Mouse (Mus musculus) limb, embryonic 10.5 days (tissue): Measurements from ENCODE around the gene Cped1. TPM values are rescaled to one million over a fixed set of nuclear protein-coding genes. Genes with fewer than 3 reads are reported as not detected.

Source experiments
- DNase-seq: peaks from one replicate; pipeline ENCODE4 v3.0.0-alpha.2; 2017; ENCODE audit warnings: low spot score
- H3K27ac ChIP-seq: fragments of 300-500 bp; sonication (generic); 2 replicates; pipeline ENCODE4 v1.5.1; 2016; ENCODE audit warnings: mild to moderate bottlenecking
- H3K27me3 ChIP-seq: fragments of 300-500 bp; sonication (generic); 2 replicates; pipeline ENCODE4 v1.6.1; 2016; ENCODE audit warnings: low read depth, mild to moderate bottlenecking; ENCODE audit not compliant: poor library complexity, severe bottlenecking
- H3K36me3 ChIP-seq: fragments of 300-500 bp; sonication (generic); 2 replicates; pipeline ENCODE4 v1.6.1; 2016; ENCODE audit warnings: mild to moderate bottlenecking, moderate library complexity
- H3K4me1 ChIP-seq: fragments of 300-500 bp; sonication (generic); 2 replicates; pipeline ENCODE4 v1.6.1; 2016
- H3K4me3 ChIP-seq: fragments of 300-500 bp; sonication (generic); 2 replicates; pipeline ENCODE4 v1.5.1; 2016; ENCODE audit warnings: mild to moderate bottlenecking, moderate library complexity
- H3K9me3 ChIP-seq: fragments of 300-500 bp; sonication (generic); replicated peaks from 2 replicates; pipeline ENCODE4 v1.6.1; 2016; ENCODE audit warnings: mild to moderate bottlenecking
- WGBS: fragments of 180-500 bp; shearing (Covaris S2); methylation state at CpG from one replicate; pipeline ENCODE4 v1.1.7; 2016; 5-methylcytosine and 5-hydroxymethylcytosine counted together
- polyA plus RNA-seq: library from polyadenylated mRNA; unstranded; fragments of >200 nt; fragmentation: Nextera tagmentation; extraction: Ambion mirVana; gene quantifications from 2 replicates; pipeline ENCODE4 v1.2.1, GENCODE M21; 2016

Cped1 gene
- 58.8 and 63.8 TPM in 2 replicates for polyA plus RNA-seq

DNA sequence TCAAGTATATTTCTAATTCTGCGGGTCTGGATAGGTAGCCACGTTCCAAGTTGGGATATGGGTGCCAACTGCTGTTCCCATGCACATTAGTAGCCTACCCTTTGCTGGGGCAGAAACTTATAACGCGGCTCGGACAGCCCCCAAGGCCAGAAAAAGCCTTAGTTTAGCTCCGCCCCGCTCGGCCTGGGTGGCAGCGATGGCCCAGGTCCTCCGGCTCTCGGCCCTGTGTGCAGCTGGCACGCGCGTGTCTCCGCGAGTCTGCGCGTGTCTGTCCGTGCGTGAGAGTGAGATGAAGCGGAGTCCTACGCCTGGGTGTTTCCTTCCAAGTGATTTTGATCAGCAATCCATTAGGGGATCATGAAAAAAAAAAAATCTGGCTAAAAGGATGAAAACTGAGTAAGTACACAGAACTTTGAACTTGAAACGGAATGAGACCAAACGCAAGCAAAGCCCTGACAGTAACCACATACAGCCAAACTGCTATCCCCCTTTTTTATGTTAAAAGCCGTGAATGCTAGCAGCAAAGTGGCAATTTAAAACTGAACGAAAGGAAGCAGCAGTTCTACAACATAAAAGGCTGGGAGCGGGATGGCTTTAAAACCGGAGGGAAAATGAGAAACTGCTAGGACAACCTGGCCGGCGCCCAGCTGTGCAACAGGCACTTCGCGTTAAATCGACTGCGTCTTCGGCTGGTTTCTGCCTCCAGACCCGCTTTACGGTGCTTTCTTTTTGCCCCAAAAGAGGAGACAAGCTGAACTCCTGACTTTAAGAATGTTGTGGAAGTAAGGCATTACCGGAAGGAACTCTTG is at the start of gene Cped1:
Gene Cped1, plus strand, starts transcription at position 185 of the 809 bp plus-strand sequence.
- Histone ChIP-seq H3K36me3 (peaks cover 5% of the 10 kb centered on the region; the same call in 1 of the 2 replicates), H3K27ac (peak within 1 kb of the TSS; percentile 92), H3K27me3 (no peaks in the 10 kb centered on the region), H3K9me3 (no peaks in the 10 kb centered on the region), H3K4me1 (peaks cover 11% of the 10 kb centered on the region), H3K4me3 (peak within 1 kb of the TSS; percentile 71)
- under 1% methylated on average over 38 of the region's 38 CpGs for WGBS
- peak; percentile 78 for DNase-seq

DNA sequence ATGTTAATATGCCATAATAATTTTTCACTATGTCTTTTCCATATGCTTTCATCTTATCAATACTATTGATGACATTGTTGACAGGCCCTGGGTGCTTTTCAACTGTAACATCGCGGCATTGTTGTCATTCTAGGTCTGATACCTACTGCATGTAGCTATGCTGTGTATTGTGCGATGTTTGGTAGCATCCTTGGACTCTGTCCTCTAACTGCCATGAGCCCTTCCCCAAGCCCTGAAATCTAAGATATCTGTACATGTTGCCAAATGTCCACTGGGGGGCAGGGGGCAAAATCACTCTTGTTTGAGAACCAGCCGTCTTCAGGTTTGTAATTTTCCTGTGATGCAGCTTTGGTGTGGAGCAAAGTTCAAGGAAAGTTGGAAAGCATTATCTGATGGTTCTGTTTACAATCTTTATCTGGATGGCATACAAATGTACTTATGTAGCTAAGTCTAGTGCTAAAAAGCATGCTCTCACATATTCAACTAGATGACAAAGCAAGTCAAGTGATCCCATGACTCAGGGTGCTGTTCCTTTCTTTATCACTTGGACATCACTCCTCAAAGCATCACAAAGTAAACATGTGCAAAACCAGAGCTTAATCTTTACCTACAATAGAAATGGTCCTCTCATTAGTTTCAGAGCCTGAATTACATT is 47.6 kb upstream of the Cped1 start:
- no peak overlapping the region for H3K27ac ChIP-seq
- no peak overlapping the region for H3K4me3 ChIP-seq
- DNase-seq: no peak
- H3K9me3 ChIP-seq: no peaks in the 10 kb centered on the region
- no peaks in the 10 kb centered on the region for H3K4me1 ChIP-seq
- 85% methylated on average over 4 of the region's 4 CpGs for WGBS
- no peaks in the 10 kb centered on the region for H3K27me3 ChIP-seq
- no peaks in the 10 kb centered on the region for H3K36me3 ChIP-seq

DNA sequence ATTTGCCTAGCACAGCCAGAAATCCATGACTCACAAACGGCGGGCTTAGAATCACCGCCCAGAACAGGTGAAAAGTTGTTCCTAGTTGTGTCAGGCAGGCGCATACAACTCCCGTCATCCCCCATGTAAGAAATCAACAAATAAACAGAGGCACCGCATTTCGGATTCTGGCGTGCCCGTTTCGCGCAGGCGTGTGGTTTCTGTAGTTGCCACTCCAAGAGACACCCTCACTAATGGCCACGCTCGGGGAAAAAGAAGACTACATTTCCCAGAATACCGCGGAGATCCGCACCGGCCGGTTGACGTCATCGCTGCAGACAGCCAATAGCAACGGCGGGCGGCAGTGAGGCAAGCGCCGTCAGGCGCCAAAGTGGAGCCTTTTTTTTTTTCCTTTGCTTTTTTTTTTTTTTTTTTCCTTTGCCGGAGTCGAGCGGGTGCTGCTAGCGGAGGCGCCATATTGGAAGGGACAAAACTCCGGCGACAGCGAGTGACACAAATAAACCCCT is 36.4 kb upstream of the Cped1 start, which contains the start of gene Ing3:
Gene Ing3, plus strand, starts transcription at position 346 of the 506 bp plus-strand sequence.
- Histone ChIP-seq H3K27me3 (no peaks in the 10 kb centered on the region), H3K9me3 (no peaks in the 10 kb centered on the region), H3K4me3 (peak within 1 kb of the TSS; percentile 69), H3K36me3 (peaks cover 21% of the 10 kb centered on the region), H3K4me1 (peaks cover 11% of the 10 kb centered on the region), H3K27ac (peak within 1 kb of the TSS; percentile 98)
- under 1% methylated on average over 35 of the region's 35 CpGs for WGBS
- peak; percentile 96 for DNase-seq

DNA sequence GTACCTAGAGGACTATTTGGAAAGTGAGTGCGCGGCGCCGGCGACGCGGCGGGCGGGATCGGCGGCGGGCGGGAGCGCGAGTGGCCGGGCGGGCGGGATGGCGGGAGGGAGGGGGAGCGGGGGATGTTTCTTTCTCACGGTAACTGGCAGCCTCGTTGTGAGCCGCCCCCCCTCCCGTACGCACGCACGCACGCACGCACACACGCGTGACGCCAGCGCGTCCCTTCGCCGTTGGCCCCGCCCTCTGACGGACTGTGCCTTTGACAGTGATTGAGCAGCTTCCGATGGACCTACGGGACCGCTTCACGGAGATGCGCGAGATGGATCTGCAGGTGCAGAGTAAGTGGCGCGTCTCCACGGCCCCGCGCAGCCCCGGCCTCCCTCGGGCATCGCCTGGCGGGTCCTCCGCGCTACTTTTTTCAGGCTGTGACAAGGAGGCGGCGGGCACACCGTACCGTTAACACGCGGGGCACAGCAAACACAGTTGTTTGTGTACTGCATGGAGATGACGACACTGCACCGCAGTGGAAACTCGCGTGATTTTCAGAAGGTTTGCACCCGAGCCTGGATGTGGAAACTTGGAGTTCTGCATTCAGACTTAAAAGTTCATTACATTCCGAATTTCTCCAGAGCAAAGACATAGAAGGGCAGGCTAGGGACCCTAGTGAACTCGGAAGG is 35.8 kb upstream of the Cped1 start:
- Histone ChIP-seq H3K36me3 (peaks cover 28% of the 10 kb centered on the region), H3K27ac (peak overlapping the region; percentile 98), H3K4me3 (peak overlapping the region; percentile 69), H3K27me3 (no peaks in the 10 kb centered on the region), H3K4me1 (peaks cover 11% of the 10 kb centered on the region), H3K9me3 (no peaks in the 10 kb centered on the region)
- WGBS: 2% methylated on average over 60 of the region's 68 CpGs
- peak; percentile 97 for DNase-seq

DNA sequence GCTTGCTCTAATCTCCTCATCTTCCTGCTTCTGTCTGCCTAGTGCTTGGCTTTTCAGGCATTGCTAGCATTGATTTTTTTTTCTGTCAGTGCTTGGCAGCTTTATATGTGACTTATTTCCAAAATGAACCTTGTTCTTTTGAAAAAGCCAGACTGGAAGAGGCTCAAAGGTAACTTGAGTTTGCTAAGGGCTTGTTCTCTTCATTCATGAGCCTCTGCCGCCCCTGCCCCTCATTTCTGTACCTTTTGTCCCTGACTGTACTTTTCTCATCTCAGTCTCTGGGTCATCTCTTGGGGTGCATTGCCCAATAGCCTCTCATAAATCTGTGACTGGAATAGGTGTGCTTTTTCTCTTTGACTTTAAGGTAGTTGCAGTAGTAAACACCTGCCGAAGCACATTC is 35.0 kb upstream of the Cped1 start:
- Histone ChIP-seq H3K36me3 (peaks cover 35% of the 10 kb centered on the region), H3K27me3 (no peaks in the 10 kb centered on the region), H3K9me3 (no peaks in the 10 kb centered on the region), H3K4me1 (peaks cover 11% of the 10 kb centered on the region), H3K27ac (no peak overlapping the region), H3K4me3 (peak overlapping the region; percentile 69)
- DNase-seq: no peak
- WGBS: 88% methylated on average over 2 of the region's 2 CpGs

DNA sequence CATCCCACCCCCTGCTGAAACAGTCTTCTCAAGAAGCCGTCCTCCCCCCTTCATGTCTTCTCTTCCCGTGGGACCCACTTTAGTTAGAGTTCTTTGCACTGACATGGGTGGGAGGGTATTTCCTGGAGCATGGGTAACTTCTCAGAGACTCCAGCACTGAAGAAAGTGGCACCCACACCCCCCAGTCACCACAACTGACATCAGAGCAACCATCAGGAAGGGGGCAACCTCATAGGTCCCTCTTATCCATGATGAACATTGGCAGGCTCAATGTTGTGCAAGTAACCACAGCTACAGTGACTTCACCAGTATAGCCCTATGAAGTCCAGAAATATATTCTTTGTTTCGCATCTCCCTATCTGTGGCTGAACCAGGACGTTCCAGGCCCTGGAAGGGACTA is 30.2 kb upstream of the Cped1 start:
- WGBS: 88% methylated on average over 4 of the region's 4 CpGs
- peaks cover 73% of the 10 kb centered on the region for H3K36me3 ChIP-seq
- no peaks in the 10 kb centered on the region for H3K27me3 ChIP-seq
- no peaks in the 10 kb centered on the region for H3K9me3 ChIP-seq
- no peak overlapping the region for H3K4me3 ChIP-seq
- peaks cover 5% of the 10 kb centered on the region for H3K4me1 ChIP-seq
- DNase-seq: no peak
- H3K27ac ChIP-seq: no peak overlapping the region

DNA sequence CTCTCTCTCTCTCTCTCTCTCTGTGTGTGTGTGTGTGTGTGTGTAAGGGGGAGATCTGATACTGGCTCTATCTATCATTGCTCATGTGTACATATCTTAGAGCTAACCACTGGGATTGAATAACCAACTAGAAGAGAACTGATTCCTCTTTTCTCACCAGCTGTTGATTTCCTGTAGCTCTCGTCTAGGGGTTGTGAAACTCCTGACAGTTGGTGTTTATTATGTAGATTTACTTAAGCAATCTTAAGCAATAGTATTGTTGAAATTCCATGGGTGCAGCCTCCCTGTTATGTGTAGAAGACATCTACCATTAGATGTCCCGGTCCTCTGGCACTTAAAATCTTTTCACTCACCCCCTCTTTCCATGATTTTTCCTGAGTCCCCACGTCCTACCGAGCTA is 26.8 kb upstream of the Cped1 start:
- Histone ChIP-seq H3K27me3 (no peaks in the 10 kb centered on the region), H3K27ac (no peak overlapping the region), H3K9me3 (no peaks in the 10 kb centered on the region), H3K36me3 (peaks cover 61% of the 10 kb centered on the region), H3K4me3 (no peak overlapping the region), H3K4me1 (no peaks in the 10 kb centered on the region)
- WGBS: 93% methylated on average over 4 of the region's 4 CpGs
- no peak for DNase-seq

DNA sequence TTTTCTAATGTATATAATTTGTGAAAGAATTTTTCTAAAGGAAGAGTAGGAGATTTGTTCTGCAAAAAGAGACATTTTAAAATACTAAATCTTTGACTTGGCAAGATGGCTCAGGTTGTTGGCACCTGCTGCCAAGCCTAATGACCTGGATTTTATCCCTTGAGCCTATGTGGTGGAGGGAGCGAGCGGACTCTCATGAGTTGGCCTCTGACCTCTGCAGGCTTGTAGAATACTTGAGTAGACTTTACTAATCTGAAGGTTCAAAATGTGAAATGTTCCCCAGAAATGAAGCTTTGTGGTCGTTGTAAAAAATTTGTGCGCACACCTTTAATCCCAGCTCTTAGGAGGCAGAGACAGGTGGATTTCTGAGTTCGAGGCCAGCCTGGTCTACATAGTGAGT is 25.8 kb upstream of the Cped1 start:
- Histone ChIP-seq H3K4me1 (no peaks in the 10 kb centered on the region), H3K9me3 (no peaks in the 10 kb centered on the region), H3K27me3 (no peaks in the 10 kb centered on the region), H3K36me3 (peaks cover 54% of the 10 kb centered on the region), H3K4me3 (no peak overlapping the region), H3K27ac (no peak overlapping the region)
- no peak for DNase-seq
- WGBS: 95% methylated on average over 5 of the region's 5 CpGs

DNA sequence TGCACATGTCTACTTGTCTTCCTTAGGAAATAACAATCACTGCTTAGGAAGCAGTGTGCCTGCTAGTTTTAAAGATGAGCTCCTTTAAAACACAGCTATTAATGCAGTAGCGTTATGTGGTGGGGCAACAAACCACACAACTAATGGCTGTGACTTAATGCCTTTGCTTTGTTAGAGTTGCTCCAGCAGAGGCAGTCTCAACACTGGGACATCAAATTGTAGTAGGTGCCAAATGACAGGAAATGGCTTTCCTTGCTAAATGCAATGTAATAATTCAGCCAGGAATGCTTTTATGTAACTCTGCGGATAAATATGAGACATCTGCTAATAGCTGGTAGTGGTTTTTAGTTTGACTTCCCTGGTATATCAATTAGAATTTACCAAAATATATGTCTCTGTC is 8.2 kb upstream of the Cped1 start:
- Histone ChIP-seq H3K4me1 (peaks cover 6% of the 10 kb centered on the region; the same call in 1 of the 2 replicates), H3K4me3 (no peak overlapping the region), H3K9me3 (no peaks in the 10 kb centered on the region), H3K27ac (no peak overlapping the region), H3K27me3 (no peaks in the 10 kb centered on the region), H3K36me3 (peaks cover 38% of the 10 kb centered on the region)
- WGBS: 65% methylated on average over 2 of the region's 2 CpGs
- DNase-seq: no peak

DNA sequence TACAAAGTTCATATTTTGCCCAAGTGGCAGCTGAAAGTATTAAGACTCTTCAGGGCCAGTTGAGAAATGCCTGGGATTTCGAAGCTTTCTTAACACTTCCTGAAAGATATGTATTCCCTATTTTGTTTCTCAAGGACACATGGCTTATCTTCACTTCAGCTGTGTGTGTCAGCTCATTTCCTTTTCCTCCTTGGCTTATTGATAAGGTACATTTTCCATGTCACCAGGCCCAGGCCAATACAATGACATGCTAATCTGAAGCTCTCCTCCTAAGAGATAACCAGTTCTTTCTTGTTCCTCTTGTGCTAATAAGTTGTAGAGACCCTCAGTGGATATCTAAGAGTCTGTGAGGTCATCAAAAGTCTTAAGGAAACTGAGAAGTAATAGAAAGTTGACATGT is 4.6 kb upstream of the Cped1 start:
- Histone ChIP-seq H3K4me1 (peaks cover 9% of the 10 kb centered on the region), H3K9me3 (no peaks in the 10 kb centered on the region), H3K27ac (no peak overlapping the region), H3K4me3 (no peak overlapping the region), H3K36me3 (0 out of 2 replicates have a peak, but pooled peaks cover 5% of the 10 kb centered on the region), H3K27me3 (no peaks in the 10 kb centered on the region)
- DNase-seq: no peak
- WGBS: 84% methylated on average over 1 of the region's 1 CpGs

DNA sequence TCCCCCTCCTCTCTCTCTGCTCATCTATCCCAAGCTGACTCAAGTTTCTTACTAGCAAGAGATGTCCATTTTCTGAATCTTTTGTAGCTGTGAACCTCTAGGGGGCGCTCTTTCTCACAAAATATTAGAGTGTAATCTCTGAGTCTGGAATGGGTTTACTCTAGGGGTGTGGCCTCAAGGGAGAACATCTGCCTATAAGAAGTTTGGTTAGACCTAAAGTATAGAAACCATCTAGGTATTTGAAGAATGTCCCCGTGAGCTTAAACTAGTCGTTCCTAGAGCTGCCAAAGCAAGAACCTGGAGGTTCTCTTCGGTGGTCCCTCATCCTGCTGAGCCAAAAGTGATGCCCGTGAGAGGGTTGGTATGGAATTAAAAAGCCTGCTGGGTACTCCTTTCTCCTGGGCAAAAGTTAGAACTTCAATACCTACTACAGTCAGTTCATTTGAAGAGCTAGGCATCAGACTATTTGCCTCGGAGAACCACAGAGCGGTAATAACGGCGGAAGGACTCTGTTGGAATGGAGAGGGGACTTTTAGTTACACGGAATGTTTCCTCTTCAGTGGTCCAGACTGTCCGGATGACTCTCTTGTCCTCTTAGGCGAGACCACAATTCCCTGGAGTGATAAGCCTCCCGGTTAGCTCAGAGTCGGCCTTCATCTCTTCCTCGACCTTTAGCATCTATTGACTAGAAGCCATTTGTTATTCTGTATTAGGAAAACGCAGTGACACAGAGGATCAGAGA is 555 bp upstream of the Cped1 start:
- Histone ChIP-seq H3K36me3 (peaks cover 5% of the 10 kb centered on the region; the same call in 1 of the 2 replicates), H3K4me1 (peaks cover 4% of the 10 kb centered on the region), H3K27me3 (no peaks in the 10 kb centered on the region), H3K9me3 (no peaks in the 10 kb centered on the region), H3K4me3 (peak overlapping the region; percentile 71), H3K27ac (peak overlapping the region; percentile 92)
- peak; percentile 66 for DNase-seq
- WGBS: 10% methylated on average over 16 of the region's 16 CpGs

DNA sequence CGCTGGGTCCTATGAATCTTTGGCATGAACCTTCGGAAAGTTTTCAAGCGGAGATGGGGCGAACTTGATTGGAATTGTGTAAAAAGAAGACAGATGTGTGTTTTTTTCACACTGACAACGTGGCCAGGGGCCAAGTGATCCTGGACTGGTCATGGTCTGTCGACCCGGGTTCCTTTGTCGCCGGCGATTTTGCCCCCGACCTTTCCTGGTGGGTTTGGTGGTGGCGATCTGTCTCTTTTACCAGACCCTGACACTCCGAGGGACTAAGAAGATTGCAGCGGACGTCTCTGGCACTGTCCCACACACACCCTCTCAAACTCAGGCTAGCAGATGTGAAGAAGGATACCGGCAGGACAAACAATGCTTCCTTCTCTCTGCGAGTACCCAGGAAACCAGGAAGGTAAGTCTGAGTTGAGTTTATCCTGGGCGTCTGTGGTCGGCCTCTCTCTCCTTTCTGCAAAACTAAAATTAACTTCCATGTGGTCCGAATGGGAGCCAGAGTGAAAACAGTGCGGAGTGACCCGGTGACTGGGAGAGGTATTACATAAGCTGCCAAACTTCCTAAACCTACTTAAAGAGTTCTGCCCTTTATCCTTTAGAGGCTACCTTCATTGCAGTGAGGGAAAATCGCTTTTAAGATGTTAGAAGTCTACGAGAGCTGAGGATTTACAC is 1.1 kb downstream of the Cped1 start:
- peak; percentile 58 for DNase-seq
- Histone ChIP-seq H3K27me3 (no peaks in the 10 kb centered on the region), H3K27ac (peak overlapping the region; percentile 92), H3K36me3 (peaks cover 8% of the 10 kb centered on the region), H3K9me3 (no peaks in the 10 kb centered on the region), H3K4me1 (peaks cover 19% of the 10 kb centered on the region), H3K4me3 (peak overlapping the region; percentile 71)
- WGBS: 5% methylated on average over 24 of the region's 24 CpGs
